Mouse (Mus musculus): ENCODE data around the gene Rims1.

Gene Rims1

DNA sequence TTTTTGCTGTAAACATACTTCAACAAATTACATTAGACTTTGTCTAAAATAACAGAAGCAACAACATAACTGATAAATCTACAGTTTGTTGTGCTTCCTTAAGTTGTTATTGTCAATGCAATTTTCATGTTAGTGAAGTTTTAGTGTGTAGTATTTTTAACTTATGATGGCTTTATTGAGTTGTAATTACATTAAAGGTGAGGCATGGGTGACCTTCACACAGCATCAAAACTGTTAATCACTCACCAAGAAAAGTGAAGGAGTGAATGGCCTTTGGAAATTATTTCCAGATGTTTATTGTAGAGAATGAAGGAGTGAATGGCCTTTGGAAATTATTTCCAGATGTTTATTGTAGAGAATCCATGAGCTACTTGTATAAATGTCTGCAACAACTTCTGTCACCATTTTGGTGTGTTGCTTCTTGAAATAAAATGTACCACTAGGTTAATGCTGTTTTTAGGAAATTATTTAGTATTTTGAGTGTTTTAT lies 556.9 kb downstream of the Rims1 start:
- no peak for DNase-seq (ENCODE audit: low spot score)

DNA sequence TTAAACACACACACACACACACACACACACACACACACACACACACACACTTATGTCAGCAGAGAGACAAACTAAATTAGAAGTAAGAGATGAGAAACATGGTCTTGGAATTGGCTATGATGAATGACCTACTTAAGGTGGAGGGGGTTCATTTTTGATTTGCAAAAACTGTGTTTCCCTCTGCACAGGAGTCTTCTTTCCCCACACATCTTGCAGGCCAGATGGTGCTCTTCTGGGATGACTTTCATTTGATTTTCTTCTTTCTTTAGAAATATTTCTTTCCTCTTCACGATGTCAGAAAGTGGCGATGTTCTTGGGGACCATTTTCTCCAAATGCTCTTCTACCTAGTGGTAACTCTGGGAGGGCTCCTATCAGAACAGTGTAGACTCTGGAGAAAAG lies 560.0 kb downstream of the Rims1 start:
- no peak for DNase-seq (ENCODE audit: low spot score)
